Mouse (Mus musculus) liver, embryonic 14.5 days (tissue): Measurements from ENCODE around the gene Ophn1.

Experiments
- CTCF ChIP-seq: IDR thresholded peaks from 2 replicates; pipeline ENCODE4 v1.5.1; 2016; ENCODE audit warnings: antibody characterized with exemption, low read depth, control low read depth
- EP300 ChIP-seq: IDR thresholded peaks from 2 replicates; pipeline ENCODE4 v1.6.1; 2016; ENCODE audit warnings: antibody characterized with exemption, low read depth

- TF ChIP-seq CTCF, result peak; percentile 42; the same call in 1 of the 2 replicates
- TF ChIP-seq EP300, result no peak
These were observed 28.6 kb upstream of the Ophn1 start for GRCm38 (mm10) chrX:98919423-98919822.
